Comparison of ENCODE assay signal across 9 mouse cellular contexts in the genomic region with DNA sequence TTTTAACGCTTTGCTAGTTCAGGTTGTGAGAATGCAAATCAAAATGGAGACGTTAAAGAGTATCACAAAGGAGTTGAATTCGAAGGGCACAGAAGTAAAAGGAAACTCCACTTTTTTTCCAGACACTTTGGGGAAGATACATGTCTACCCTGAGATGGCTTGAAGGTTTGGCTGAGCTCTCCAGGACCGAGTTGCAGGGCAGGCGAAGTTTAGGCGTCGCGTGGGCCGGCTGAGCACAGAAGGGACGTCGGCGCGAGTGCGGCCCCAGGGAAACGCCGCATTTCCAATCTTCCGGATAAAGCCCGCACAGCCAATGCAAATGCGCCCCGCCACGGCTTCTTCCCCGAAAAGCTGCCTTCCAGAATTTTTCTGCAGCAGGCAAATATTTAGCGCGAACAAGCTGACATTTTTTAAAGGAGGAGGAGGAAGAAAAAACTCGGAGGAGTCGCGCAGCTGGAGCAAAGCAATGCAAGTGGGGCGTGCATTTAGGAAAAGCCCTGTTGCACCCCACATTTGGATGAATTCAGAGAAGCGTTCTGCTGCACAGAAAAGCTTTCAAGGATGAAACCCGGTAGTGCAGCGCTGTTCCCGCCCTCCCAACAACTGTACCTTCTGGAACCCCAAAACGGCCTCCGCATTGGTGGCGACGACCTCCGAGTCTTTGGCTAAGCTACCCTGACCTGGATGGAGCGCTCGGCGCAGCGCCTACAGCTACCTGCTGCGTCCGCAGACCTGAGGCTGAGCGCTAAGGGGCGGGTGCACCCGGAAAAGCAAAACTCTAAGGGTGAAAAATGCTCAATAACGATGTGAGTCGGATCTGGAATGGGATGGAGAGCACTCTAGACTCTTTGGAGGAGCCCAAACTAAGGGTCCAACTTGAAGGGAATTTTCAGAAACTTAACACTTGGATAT. TPM values are rescaled to one million over a fixed set of nuclear protein-coding genes. Genes with fewer than 3 reads are reported as not detected.
DNase-seq lines count a peak whose midpoint lies in the region; ATAC-seq and TF ChIP-seq lines count a peak whose summit lies in the region.
"Had no signal": no experiment of that assay in that cellular context is flagged by ENCODE, and none has a peak within 500 bp of the region (broad histone marks: within the 10 kb centered on the region; RNA-seq: fewer than 3 reads in every experiment).

No protein-coding gene starts in this region.

- H3K4me1 ChIP-seq in kidney, embryonic 15.5 days = peaks cover 25% of the 10 kb centered on the region
- H3K4me1 ChIP-seq in heart, embryonic 16.5 days (ENCODE audit: control insufficient read depth, insufficient read depth, low read length) = peaks cover 22% of the 10 kb centered on the region

- no peak for ATAC-seq in kidney, embryonic 15.5 days (replicated peaks; ENCODE audit: low FRiP score)
- no peak for ATAC-seq in heart, embryonic 16.5 days (replicated peaks; ENCODE audit: extremely low read depth, insufficient read depth, low FRiP score)
- ATAC-seq: Patski had no signal

- H3K27ac ChIP-seq in kidney, embryonic 15.5 days = no peak overlapping the region
- H3K27ac ChIP-seq in heart, embryonic 16.5 days (ENCODE audit: low read length) = no peak overlapping the region

- TF ChIP-seq POLR2A in brain, embryonic 14.5 days (IDR thresholded peaks at IDR 0.05; ENCODE audit: borderline replicate concordance, extremely low read depth, insufficient read depth, insufficient read length, poor library complexity, severe bottlenecking) = no peak

- H3K9ac ChIP-seq in kidney, embryonic 15.5 days = no peak overlapping the region
- no peak overlapping the region for H3K9ac ChIP-seq in heart, embryonic 16.5 days (ENCODE audit: low read length)

- whole genome bisulfite sequencing in kidney, embryonic 15.5 days = under 1% methylated on average over 48 of the region's 48 CpGs
- WGBS in heart, embryonic 16.5 days = 1% methylated on average over 48 of the region's 48 CpGs

- intact Hi-C loops in left cerebral cortex, postnatal 4 days (cut with DNase I) = no loop called here

- H3K4me3 ChIP-seq in kidney, embryonic 15.5 days (replicated peaks) = peak overlapping the region; percentile 42
- peak overlapping the region; percentile 52 for H3K4me3 ChIP-seq in heart, embryonic 16.5 days (ENCODE audit: low read length)

- H3K36me3 ChIP-seq in kidney, embryonic 15.5 days = no peaks in the 10 kb centered on the region
- H3K36me3 ChIP-seq in heart, embryonic 16.5 days (ENCODE audit: control insufficient read depth, insufficient read depth) = no peaks in the 10 kb centered on the region

- DNase-seq in kidney, postnatal 14 days = no peak
- peak; percentile 45 for DNase-seq in brain, embryonic 14.5 days (ENCODE audit: low read depth)
- DNase-seq in mesoderm, embryonic 11.5 days (ENCODE audit: low read depth, low spot score) = peak; percentile 47
- DNase-seq in urinary bladder, postnatal 4 days (ENCODE audit: low spot score in 2 of 2) = no peak
- DNase-seq in adrenal gland, postnatal 10 days = no peak
- DNase-seq in left cerebral cortex, postnatal 4 days = no peak

- TF ChIP-seq CTCF in brain, embryonic 14.5 days (IDR thresholded peaks at IDR 0.05; ENCODE audit: borderline replicate concordance, extremely low read depth, insufficient read depth, insufficient read length) = no peak

- peak overlapping the region; percentile 52 for H3K4me2 ChIP-seq in kidney, embryonic 15.5 days
- H3K4me2 ChIP-seq in heart, embryonic 16.5 days (ENCODE audit: low read depth, low read length) = peak overlapping the region; percentile 72

- H3K9me3 ChIP-seq in kidney, embryonic 15.5 days (replicated peaks) = no peaks in the 10 kb centered on the region
- H3K9me3 ChIP-seq in heart, embryonic 16.5 days (replicated peaks; ENCODE audit: control insufficient read depth, low read length) = no peaks in the 10 kb centered on the region

- peaks cover 77% of the 10 kb centered on the region for H3K27me3 ChIP-seq in kidney, embryonic 15.5 days
- H3K27me3 ChIP-seq in heart, embryonic 16.5 days (ENCODE audit: control insufficient read depth, insufficient read depth, low read length) = peaks cover 58% of the 10 kb centered on the region

RNA-seq across cellular contexts. Expression of gene Hpse2, which starts 1.9 kb away (rescaled TPM):
- polyA plus RNA-seq in kidney, embryonic 15.5 days (2015; fragmentation: Nextera tagmentation; extraction: Ambion mirVana) = 0.49 and 1.8 TPM in 2 replicates
- polyA plus RNA-seq in brain, embryonic 14.5 days (2012; rRNA removed) = 0.08 and 0.18 TPM in 2 replicates
- 0.96 and 0.99 TPM in 2 replicates for polyA plus RNA-seq in heart, embryonic 16.5 days (2015; fragmentation: Nextera tagmentation; extraction: Ambion mirVana)
- not detected for total RNA-seq in adrenal gland, postnatal 10 days (2021)
- total RNA-seq in left cerebral cortex, postnatal 4 days (2021) = 1 to 10 TPM; 1.0 to 1.1 TPM
- polyA plus RNA-seq: Patski had no signal

RNA-seq across cellular contexts. Expression of gene Cnnm1, which starts 53.9 kb away (rescaled TPM):
- 0.19 TPM in 2 replicates for polyA plus RNA-seq in kidney, embryonic 15.5 days (2015; fragmentation: Nextera tagmentation; extraction: Ambion mirVana)
- polyA plus RNA-seq in brain, embryonic 14.5 days (2012; rRNA removed) = 3.7 and 5.8 TPM in 2 replicates
- 0.07 and 0.08 TPM in 2 replicates for polyA plus RNA-seq in heart, embryonic 16.5 days (2015; fragmentation: Nextera tagmentation; extraction: Ambion mirVana)
- under 1 TPM; 0.21 to 0.42 TPM for total RNA-seq in adrenal gland, postnatal 10 days (2021)
- total RNA-seq in left cerebral cortex, postnatal 4 days (2021) = 10 to 100 TPM; 24.6 to 25.8 TPM
- polyA plus RNA-seq: Patski had no signal

Comparison
In these comparisons a context has a peak if more than half of its experiments do, and no peak if none do; other contexts are left out.
1. DNase-seq: peak in brain, embryonic 14.5 days (single experiment) and mesoderm, embryonic 11.5 days (single experiment); none in kidney, postnatal 14 days (single experiment), urinary bladder, postnatal 4 days (0 of 2), adrenal gland, postnatal 10 days (single experiment) and left cerebral cortex, postnatal 4 days (single experiment).